Mouse (Mus musculus): ENCODE results near the gene Lyz2.
"Not testable (repeated sequence)": the region's sequence is repeated elsewhere in the genome, so short reads cannot be mapped to it uniquely, and the experiment has no call there.

GRCm38 (mm10) chr10:117290936-117291335 is 8.8 kb upstream of the Lyz2 start:
- TF ChIP-seq POLR2A (IDR thresholded peaks at IDR 0.05; ENCODE audit: low read depth, low read length); USF2 (conservative IDR thresholded peaks at IDR 0.05; ENCODE audit: low read depth, low read length); USF1 (IDR thresholded peaks at IDR 0.05; ENCODE audit: low read depth, low read length); TBP (conservative IDR thresholded peaks at IDR 0.05; ENCODE audit: low read depth, low read length); CTCF (conservative IDR thresholded peaks at IDR 0.05 in 1 of 2, IDR thresholded peaks at IDR 0.05 in 1 of 2; ENCODE audit: low read depth in 2 of 2, low read length in 2 of 2); MAZ (IDR thresholded peaks at IDR 0.05; ENCODE audit: low read depth, low read length); MAX (IDR thresholded peaks at IDR 0.05; ENCODE audit: low read length): not testable (repeated sequence)
